Mouse (Mus musculus): ENCODE data around the gene Lrrc8b. TPM values are rescaled to one million over a fixed set of nuclear protein-coding genes. Genes with fewer than 3 reads are reported as not detected.

The Lrrc8b gene
- 1.7 and 1.9 TPM in 2 replicates for polyA plus RNA-seq (2012; rRNA removed)

GRCm38 (mm10) chr5:105415198-105415791, at the start of gene Lrrc8b:
TSS of gene Lrrc8b (plus strand) at chr5:105415775.

GRCm38 (mm10) chr5:105519096-105519975, 103.8 kb downstream of the Lrrc8b start, which contains the start of gene Lrrc8c:
TSS of gene Lrrc8c (plus strand) at chr5:105519388.

Other genes with a start within 250 kb of the Lrrc8b start
- gene Gbp10, start 176.2 kb upstream of the Lrrc8b start, polyA plus RNA-seq (2012; rRNA removed) = 1.3 and 2.9 TPM in 2 replicates
- 0.75 and 1.1 TPM in 2 replicates for gene Gm43302, start 122.1 kb upstream of the Lrrc8b start, polyA plus RNA-seq (2012; rRNA removed)
- gene Gbp6, start 122.1 kb upstream of the Lrrc8b start, polyA plus RNA-seq (2012; rRNA removed) = 9.6 and 12.3 TPM in 2 replicates
- gene Lrrc8c, start 103.6 kb downstream of the Lrrc8b start, polyA plus RNA-seq (2012; rRNA removed) = 4.1 and 4.9 TPM in 2 replicates